Mouse (Mus musculus) embryonic facial prominence, embryonic 12.5 days (tissue): Measurements from ENCODE around the gene Ogn. TPM values are rescaled to one million over a fixed set of nuclear protein-coding genes. Genes with fewer than 3 reads are reported as not detected.
A peak's percentile ranks its signal among the peaks of the same experiment; 100 is the strongest.

ENCODE experiments used
- ATAC-seq: fragments of 200-750 bp; cut with Nextera tagmentation; 2 replicates; pipeline ENCODE4 v1.8.0; 2017; ENCODE audit not compliant: insufficient number of reproducible peaks, insufficient read depth, low FRiP score, low TSS enrichment
- H3K27ac ChIP-seq: fragments of 300-500 bp; sonication (generic); 2 replicates; pipeline ENCODE4 v1.5.1; 2016; ENCODE audit warnings: mild to moderate bottlenecking
- H3K27me3 ChIP-seq: fragments of 300-500 bp; sonication (generic); 2 replicates; pipeline ENCODE4 v1.6.1; 2016; ENCODE audit warnings: mild to moderate bottlenecking, moderate library complexity
- H3K36me3 ChIP-seq: fragments of 300-500 bp; sonication (generic); 2 replicates; pipeline ENCODE4 v1.6.1; 2016; ENCODE audit warnings: mild to moderate bottlenecking
- H3K4me1 ChIP-seq: fragments of 300-500 bp; sonication (generic); 2 replicates; pipeline ENCODE4 v1.6.1; 2016
- H3K4me2 ChIP-seq: fragments of 300-500 bp; sonication (generic); replicated peaks from 2 replicates; pipeline ENCODE4 v1.6.1; 2016; ENCODE audit warnings: mild to moderate bottlenecking, moderate library complexity
- H3K4me3 ChIP-seq: fragments of 300-500 bp; sonication (generic); 2 replicates; pipeline ENCODE4 v1.5.1; 2016; ENCODE audit warnings: mild to moderate bottlenecking
- H3K9ac ChIP-seq: fragments of 300-500 bp; sonication (generic); 2 replicates; pipeline ENCODE4 v1.6.1; 2016; ENCODE audit warnings: mild to moderate bottlenecking, moderate library complexity
- H3K9me3 ChIP-seq: fragments of 300-500 bp; sonication (generic); 2 replicates; pipeline ENCODE4 v1.6.1; 2016; ENCODE audit warnings: mild to moderate bottlenecking, moderate library complexity
- WGBS: fragments of 180-500 bp; shearing (Covaris S2); methylation state at CpG from one replicate; pipeline ENCODE4 v1.1.7; 2016; 5-methylcytosine and 5-hydroxymethylcytosine counted together
- polyA plus RNA-seq: library from polyadenylated mRNA; unstranded; fragments of >200 nt; fragmentation: Nextera tagmentation; extraction: Ambion mirVana; gene quantifications from 2 replicates; pipeline ENCODE4 v1.2.1, GENCODE M21; 2016

Ogn gene
- polyA plus RNA-seq, 1 experiment from 2014 or later, result 64.5 TPM

DNA sequence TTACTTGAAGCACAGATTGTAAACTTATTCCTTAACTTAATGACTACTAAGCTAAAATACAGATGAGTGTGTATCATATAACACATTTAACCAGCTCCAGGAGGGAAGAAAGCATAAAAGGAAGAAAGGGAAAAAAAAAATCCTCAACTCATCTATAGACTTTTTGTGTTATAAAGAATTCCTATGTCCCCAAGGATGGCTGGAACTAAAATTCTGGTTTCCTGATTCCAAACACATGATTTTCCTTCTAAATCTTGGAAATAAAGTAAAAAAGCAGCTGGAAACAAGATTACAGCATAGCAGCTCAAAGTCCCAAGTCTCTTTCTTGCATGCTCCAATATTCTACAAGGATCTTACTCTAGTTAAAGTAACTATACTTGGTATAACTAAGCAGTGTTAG, 4.2 kb upstream of the Ogn start:
- H3K4me3 ChIP-seq, result no peak overlapping the region
- no peaks in the 10 kb centered on the region for H3K9me3 ChIP-seq
- H3K36me3 ChIP-seq, result no peaks in the 10 kb centered on the region
- no peak overlapping the region for H3K4me2 ChIP-seq
- H3K9ac ChIP-seq, result no peak overlapping the region
- H3K4me1 ChIP-seq, result 0 out of 2 replicates have a peak, but pooled peaks cover 3% of the 10 kb centered on the region
- H3K27me3 ChIP-seq, result no peaks in the 10 kb centered on the region
- H3K27ac ChIP-seq, result peak overlapping the region; percentile 4; the same call in 1 of the 2 replicates
- ATAC-seq, result no peak

GRCm38 (mm10) chr13:49608589-49609322, 910 bp downstream of the Ogn start:
- peak overlapping the region; percentile 27 for H3K4me3 ChIP-seq
- H3K36me3 ChIP-seq, result no peaks in the 10 kb centered on the region
- no peaks in the 10 kb centered on the region for H3K27me3 ChIP-seq
- H3K4me2 ChIP-seq, result peak overlapping the region; percentile 35
- no peak for ATAC-seq
- WGBS, result 43% methylated on average over 4 of the region's 4 CpGs
- H3K9me3 ChIP-seq, result no peaks in the 10 kb centered on the region
- 0 out of 2 replicates have a peak, but pooled peaks cover 3% of the 10 kb centered on the region for H3K4me1 ChIP-seq
- peak overlapping the region; percentile 83 for H3K27ac ChIP-seq
- H3K9ac ChIP-seq, result no peak overlapping the region

- no peaks in the 10 kb centered on the region for H3K4me1 ChIP-seq
- no peak overlapping the region for H3K4me3 ChIP-seq
- no peaks in the 10 kb centered on the region for H3K9me3 ChIP-seq
- no peak overlapping the region for H3K27ac ChIP-seq
- 89% methylated on average over 3 of the region's 3 CpGs for WGBS
- no peaks in the 10 kb centered on the region for H3K27me3 ChIP-seq
- ATAC-seq, result no peak
- H3K36me3 ChIP-seq, result no peaks in the 10 kb centered on the region
- H3K4me2 ChIP-seq, result no peak overlapping the region
- no peak overlapping the region for H3K9ac ChIP-seq
These were observed 9.2 kb downstream of the Ogn start for GRCm38 (mm10) chr13:49617021-49617420.

DNA sequence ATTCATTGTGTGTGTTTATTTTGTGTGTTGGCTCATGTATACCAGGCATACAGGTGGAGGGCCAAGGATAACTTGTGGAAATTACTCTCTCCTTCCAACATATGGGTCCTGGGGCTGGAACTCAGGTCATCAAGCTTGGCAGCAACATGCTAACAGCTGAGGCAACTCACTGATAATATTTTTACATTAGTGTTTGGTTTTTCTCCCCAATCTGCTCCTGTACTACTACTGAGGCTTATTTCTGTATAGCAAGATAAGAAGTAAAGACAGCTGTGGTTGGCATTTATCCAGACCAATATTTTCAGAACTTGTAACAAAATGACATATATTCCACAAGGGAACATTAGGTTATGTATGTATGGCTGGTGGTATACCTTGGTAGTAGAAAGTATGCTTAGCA, 10.5 kb downstream of the Ogn start:
- no peak overlapping the region for H3K4me3 ChIP-seq
- no peaks in the 10 kb centered on the region for H3K9me3 ChIP-seq

GRCm38 (mm10) chr13:49623216-49623615, 15.4 kb downstream of the Ogn start:
- H3K9ac ChIP-seq, result no peak overlapping the region

More for the DNA sequence above, 10.5 kb downstream of the Ogn start:
- H3K36me3 ChIP-seq, result no peaks in the 10 kb centered on the region
- H3K9ac ChIP-seq, result no peak overlapping the region
- no peak overlapping the region for H3K4me2 ChIP-seq
- no peaks in the 10 kb centered on the region for H3K27me3 ChIP-seq
- ATAC-seq, result no peak
- H3K27ac ChIP-seq, result no peak overlapping the region
- H3K4me1 ChIP-seq, result no peaks in the 10 kb centered on the region

GRCm38 (mm10) chr13:49628167-49628566, 20.3 kb downstream of the Ogn start:
- Histone ChIP-seq H3K9me3 (no peaks in the 10 kb centered on the region), H3K36me3 (no peaks in the 10 kb centered on the region), H3K4me2 (no peak overlapping the region), H3K27ac (no peak overlapping the region), H3K4me1 (no peaks in the 10 kb centered on the region), H3K4me3 (no peak overlapping the region), H3K27me3 (no peaks in the 10 kb centered on the region), H3K9ac (no peak overlapping the region)
- ATAC-seq, result no peak

More at GRCm38 (mm10) chr13:49623216-49623615, 15.4 kb downstream of the Ogn start:
- Histone ChIP-seq H3K4me2 (no peak overlapping the region), H3K27ac (no peak overlapping the region), H3K4me1 (no peaks in the 10 kb centered on the region), H3K36me3 (no peaks in the 10 kb centered on the region), H3K9me3 (no peaks in the 10 kb centered on the region), H3K4me3 (no peak overlapping the region), H3K27me3 (no peaks in the 10 kb centered on the region)
- ATAC-seq, result no peak
- 86% methylated on average over 1 of the region's 1 CpGs for WGBS

- H3K9me3 ChIP-seq, result no peaks in the 10 kb centered on the region
- 95% methylated on average over 2 of the region's 2 CpGs for WGBS
- no peak for ATAC-seq
- H3K27ac ChIP-seq, result no peak overlapping the region
- no peaks in the 10 kb centered on the region for H3K36me3 ChIP-seq
- H3K4me2 ChIP-seq, result no peak overlapping the region
- H3K9ac ChIP-seq, result no peak overlapping the region
- H3K27me3 ChIP-seq, result no peaks in the 10 kb centered on the region
- no peaks in the 10 kb centered on the region for H3K4me1 ChIP-seq
- H3K4me3 ChIP-seq, result no peak overlapping the region
These were observed 21.2 kb downstream of the Ogn start for GRCm38 (mm10) chr13:49629076-49629475.

DNA sequence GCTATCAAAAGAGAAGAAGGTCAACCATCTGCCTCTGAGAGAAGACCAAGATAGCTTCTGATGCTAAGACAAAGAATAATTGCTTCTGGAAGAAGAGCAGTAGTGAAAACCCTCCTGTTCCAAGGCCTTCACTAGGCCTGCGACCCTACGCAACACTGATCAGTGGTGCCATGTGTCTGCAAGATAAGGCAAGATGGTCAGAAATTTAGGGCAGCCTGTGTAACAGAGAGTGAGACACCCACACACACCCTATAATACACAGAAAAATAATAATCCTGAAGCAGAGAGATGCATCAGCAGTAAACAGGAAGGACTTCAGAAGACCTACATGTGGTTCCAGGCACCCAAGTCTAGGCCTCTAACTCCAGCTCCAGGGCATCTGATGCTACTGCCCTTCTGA, 32.1 kb downstream of the Ogn start:
- H3K36me3 ChIP-seq, result no peaks in the 10 kb centered on the region
- no peaks in the 10 kb centered on the region for H3K27me3 ChIP-seq
- H3K4me1 ChIP-seq, result no peaks in the 10 kb centered on the region
- no peak overlapping the region for H3K4me3 ChIP-seq
- WGBS, result 90% methylated on average over 2 of the region's 2 CpGs
- H3K27ac ChIP-seq, result no peak overlapping the region
- no peak overlapping the region for H3K4me2 ChIP-seq
- no peaks in the 10 kb centered on the region for H3K9me3 ChIP-seq
- ATAC-seq, result no peak
- no peak overlapping the region for H3K9ac ChIP-seq

- Histone ChIP-seq H3K27me3 (no peaks in the 10 kb centered on the region), H3K9me3 (no peaks in the 10 kb centered on the region), H3K4me3 (no peak overlapping the region), H3K36me3 (no peaks in the 10 kb centered on the region), H3K9ac (no peak overlapping the region), H3K27ac (no peak overlapping the region), H3K4me2 (no peak overlapping the region), H3K4me1 (no peaks in the 10 kb centered on the region)
- 77% methylated on average over 6 of the region's 6 CpGs for WGBS
- no peak for ATAC-seq
These were observed 34.8 kb downstream of the Ogn start for GRCm38 (mm10) chr13:49642650-49643049.

DNA sequence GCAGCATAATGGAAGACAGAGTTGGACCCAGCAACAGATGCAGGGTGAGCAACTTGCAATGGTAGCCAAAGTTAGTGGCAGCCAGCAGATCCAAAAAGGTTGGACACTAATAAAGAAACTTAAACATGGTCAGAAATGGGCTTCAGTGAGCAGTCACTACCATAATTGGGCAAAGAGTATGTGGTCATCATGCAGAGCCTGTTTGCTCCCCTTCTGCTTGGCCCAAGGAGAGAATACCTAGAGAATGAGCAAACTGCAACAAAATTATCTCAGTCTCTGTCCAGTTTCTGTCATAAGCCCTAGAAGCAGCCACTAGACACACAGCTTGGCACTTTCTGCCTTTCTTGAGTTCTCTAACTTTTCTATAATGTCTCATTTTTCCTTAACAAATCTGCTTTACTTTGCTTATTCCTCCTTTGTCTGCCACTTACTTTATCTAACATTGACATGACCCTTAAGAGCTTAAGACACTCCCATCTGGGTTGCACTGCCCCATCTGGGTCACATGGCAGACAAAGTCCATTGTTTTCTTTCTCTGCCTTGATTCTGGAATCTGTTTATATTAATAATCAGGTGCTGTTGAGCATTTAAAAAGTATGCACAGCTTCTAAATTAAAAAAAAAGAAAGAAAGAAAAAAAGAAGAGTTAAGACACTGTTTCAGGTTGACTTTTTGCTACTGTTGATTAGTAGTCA, 36.0 kb downstream of the Ogn start:
- Histone ChIP-seq H3K4me2 (no peak overlapping the region), H3K4me3 (no peak overlapping the region), H3K4me1 (no peaks in the 10 kb centered on the region), H3K9ac (no peak overlapping the region), H3K27ac (no peak overlapping the region), H3K36me3 (no peaks in the 10 kb centered on the region), H3K27me3 (no peaks in the 10 kb centered on the region), H3K9me3 (no peaks in the 10 kb centered on the region)
- no peak for ATAC-seq

DNA sequence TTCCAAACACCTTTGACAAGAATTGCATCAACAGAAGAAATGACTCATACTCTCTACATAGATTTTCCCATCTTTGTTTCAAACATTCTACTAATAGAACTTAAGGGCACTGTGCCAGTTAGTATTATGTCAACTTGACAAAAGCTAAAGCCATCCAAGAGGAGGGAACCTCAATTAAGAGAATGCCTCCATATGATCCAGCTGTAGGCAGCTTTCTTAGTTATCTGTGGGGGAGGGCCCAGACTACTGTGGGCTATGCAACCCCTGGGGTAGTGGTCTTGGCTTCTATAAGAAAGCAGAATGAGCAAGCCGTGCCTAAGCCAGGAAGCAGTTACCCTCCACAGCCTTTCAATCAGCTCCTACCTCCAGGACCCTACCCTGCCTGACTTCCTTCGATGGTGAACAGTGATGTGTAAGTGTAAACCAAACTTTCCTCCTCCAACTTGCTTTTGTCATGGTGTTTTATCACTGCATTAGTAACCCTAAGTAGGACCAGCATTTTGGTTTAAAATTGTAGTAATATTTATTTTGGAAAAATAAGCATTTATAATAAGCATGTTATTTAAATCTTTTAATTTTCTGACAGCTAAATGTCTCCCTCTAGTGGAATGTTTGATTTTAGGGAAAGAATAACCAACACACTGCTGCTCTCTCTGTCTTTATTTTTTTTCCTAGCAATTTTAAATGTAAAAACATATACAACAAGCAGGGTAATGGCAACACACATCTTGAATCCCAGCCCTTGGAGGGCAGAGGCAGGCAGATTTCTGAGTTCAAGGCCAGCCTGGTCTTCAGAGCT, 37.1 kb downstream of the Ogn start:
- no peaks in the 10 kb centered on the region for H3K27me3 ChIP-seq
- H3K4me2 ChIP-seq, result no peak overlapping the region
- H3K27ac ChIP-seq, result no peak overlapping the region
- ATAC-seq, result no peak
- H3K9me3 ChIP-seq, result no peaks in the 10 kb centered on the region
- H3K36me3 ChIP-seq, result no peaks in the 10 kb centered on the region
- H3K4me1 ChIP-seq, result no peaks in the 10 kb centered on the region
- 71% methylated on average over 2 of the region's 2 CpGs for WGBS
- no peak overlapping the region for H3K9ac ChIP-seq
- H3K4me3 ChIP-seq, result no peak overlapping the region

DNA sequence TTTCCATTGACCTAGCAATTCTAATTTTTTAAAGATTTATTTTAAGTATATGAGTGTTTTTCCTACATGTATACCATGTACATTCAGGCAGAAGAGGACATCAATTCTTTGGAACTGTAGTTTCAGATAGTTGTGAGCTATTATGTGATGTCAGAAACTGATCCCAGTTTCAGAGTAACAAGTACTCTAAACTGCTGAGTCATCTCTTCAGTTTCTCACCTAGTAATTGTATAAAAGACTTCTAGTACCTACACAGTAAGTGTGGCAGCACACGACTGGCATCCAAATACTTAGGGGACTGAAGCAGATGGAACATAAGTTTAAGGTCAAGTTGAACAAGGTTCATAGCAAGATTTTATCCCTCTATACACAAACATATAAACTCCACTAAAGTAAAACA, 38.2 kb downstream of the Ogn start:
- Histone ChIP-seq H3K9ac (no peak overlapping the region), H3K27me3 (no peaks in the 10 kb centered on the region), H3K4me3 (no peak overlapping the region), H3K4me2 (no peak overlapping the region), H3K4me1 (no peaks in the 10 kb centered on the region), H3K9me3 (no peaks in the 10 kb centered on the region), H3K27ac (no peak overlapping the region), H3K36me3 (no peaks in the 10 kb centered on the region)
- no peak for ATAC-seq
- WGBS, result 90% methylated on average over 1 of the region's 1 CpGs
